Mouse (Mus musculus): ENCODE measurements around the gene Cbx8. TPM values are rescaled to one million over a fixed set of nuclear protein-coding genes. Genes with fewer than 3 reads are reported as not detected.

Cbx8 gene
- total and polyA plus RNA-seq, 2 experiments from 2014 or later = 5.3 to 21.9 TPM

DNA sequence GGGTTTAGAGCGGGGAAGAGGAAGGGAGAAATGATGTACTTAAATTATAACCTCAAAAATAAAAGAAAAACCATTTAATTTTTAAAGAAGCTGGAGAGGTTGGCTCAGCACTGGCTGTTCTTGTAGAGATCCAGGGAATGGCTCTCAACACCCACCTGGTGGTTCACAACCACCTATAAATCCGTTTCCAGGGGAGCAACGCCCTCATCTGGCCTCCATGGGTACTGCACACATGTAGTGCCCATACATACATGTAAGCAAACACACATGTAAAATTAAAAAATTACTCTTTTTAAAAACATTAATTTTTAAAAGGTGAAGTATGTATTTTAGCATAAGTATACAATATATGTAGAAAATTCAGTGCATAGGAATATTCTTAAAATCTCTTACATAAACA, 34.3 kb downstream of the Cbx8 start:
- Histone ChIP-seq H3K4me1 (ENCODE audit: insufficient read depth) (no peaks in the 10 kb centered on the region), H3K9ac (no peak overlapping the region), H3K9me3 (ENCODE audit: low read length) (no peaks in the 10 kb centered on the region), H3K4me3 (ENCODE audit: low read depth, low read length) (no peak overlapping the region), H3K27me3 (ENCODE audit: insufficient read depth, low read length) (no peaks in the 10 kb centered on the region), H3K27ac (ENCODE audit: low read depth, low read length) (no peak overlapping the region), H3K36me3 (ENCODE audit: insufficient read depth) (no peaks in the 10 kb centered on the region), H3K4me2 (ENCODE audit: low read depth) (no peak overlapping the region)
- ATAC-seq = no peak
- DNase-seq = no peak
- TF ChIP-seq CTCF (IDR thresholded peaks at IDR 0.05; ENCODE audit: low read depth) = 0 out of 2 replicates have a peak, but pooled peaks have one; percentile 23
- 78% methylated on average over 3 of the region's 3 CpGs for WGBS

DNA sequence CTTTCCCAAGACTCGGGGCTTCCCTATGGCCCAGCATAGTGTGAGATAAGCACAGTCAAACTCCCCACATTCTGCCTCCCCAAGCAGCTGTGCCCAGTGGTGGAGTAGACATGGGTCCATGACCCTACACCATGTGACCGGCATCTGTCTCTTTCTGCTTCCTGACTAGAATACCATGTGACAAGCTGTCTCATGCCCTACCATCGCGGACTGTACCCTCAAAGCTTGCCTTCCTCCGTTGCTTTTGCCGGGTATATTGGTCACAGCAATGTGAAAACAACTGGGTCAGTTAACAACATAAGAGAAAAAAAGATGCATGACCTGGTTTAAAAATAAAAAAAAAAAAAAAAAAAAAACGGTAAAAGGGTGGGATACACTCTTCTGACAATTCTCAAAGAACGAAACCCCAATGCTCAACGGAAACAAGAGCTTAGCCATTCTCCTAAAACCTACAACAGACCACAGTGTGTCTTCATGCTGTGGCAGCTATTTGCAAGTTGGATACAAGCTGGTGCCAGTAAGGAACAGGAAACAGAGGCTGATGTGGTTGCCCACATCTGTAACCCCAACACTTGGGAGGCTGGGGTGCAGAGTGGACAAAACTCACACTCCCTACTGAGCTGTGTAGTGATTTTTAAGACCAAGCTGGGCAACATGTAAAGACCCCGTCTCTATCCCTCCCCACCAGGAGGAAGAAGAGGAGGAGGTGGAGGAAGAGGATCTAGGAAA, 35.1 kb downstream of the Cbx8 start:
- no peaks in the 10 kb centered on the region for H3K9me3 ChIP-seq (ENCODE audit: low read length)
- no peak for TF ChIP-seq CTCF (IDR thresholded peaks at IDR 0.05; ENCODE audit: low read depth)
- DNase-seq (no peak), ATAC-seq (no peak)
- no peaks in the 10 kb centered on the region for H3K36me3 ChIP-seq (ENCODE audit: insufficient read depth)
- no peaks in the 10 kb centered on the region for H3K4me1 ChIP-seq (ENCODE audit: insufficient read depth)
- no peak overlapping the region for H3K9ac ChIP-seq
- H3K27me3 ChIP-seq (ENCODE audit: insufficient read depth, low read length) = no peaks in the 10 kb centered on the region
- H3K27ac ChIP-seq (ENCODE audit: low read depth, low read length) = no peak overlapping the region
- H3K4me3 ChIP-seq (ENCODE audit: low read depth, low read length) = no peak overlapping the region
- WGBS = 90% methylated on average over 10 of the region's 10 CpGs
- no peak overlapping the region for H3K4me2 ChIP-seq (ENCODE audit: low read depth)

DNA sequence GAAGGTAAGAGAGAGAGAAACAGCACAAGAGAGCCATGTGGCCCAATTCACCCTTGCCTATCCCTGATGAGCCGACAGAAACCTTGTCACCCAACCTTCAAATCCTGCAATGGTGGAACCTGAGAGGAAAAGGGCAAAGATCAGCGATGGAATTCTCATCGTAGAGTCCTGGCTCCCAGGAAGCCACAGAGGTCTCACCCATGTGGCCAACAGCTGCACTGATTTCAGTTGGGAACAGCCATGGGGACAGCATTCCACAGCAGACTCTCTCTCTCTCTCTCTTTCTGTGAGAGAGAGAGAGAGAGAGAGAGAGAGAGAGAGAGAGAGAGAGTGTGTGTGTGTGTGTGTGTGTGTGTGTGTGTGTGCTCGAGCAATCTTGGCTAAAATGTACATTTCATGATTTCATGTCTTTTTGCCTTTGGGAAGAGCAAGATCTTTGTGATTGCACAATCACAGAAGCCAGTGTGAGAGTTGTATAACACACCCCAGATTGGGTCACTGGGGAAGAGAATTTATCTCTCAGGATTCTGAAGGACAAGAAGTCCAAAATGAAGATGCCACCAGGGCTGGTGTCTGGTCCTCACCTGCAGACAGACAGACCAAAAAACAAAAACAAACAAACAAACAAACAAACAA, 39.2 kb downstream of the Cbx8 start:
- no peak for TF ChIP-seq CTCF (IDR thresholded peaks at IDR 0.05; ENCODE audit: low read depth)
- no peak overlapping the region for H3K4me3 ChIP-seq (ENCODE audit: low read depth, low read length)
- H3K27ac ChIP-seq (ENCODE audit: low read depth, low read length) = no peak overlapping the region
- no peak for ATAC-seq
- no peak overlapping the region for H3K4me2 ChIP-seq (ENCODE audit: low read depth)
- no peak for DNase-seq
- WGBS = 78% methylated on average over 4 of the region's 4 CpGs
- no peak overlapping the region for H3K9ac ChIP-seq
- no peaks in the 10 kb centered on the region for H3K27me3 ChIP-seq (ENCODE audit: insufficient read depth, low read length)
- H3K36me3 ChIP-seq (ENCODE audit: insufficient read depth) = no peaks in the 10 kb centered on the region
- H3K9me3 ChIP-seq (ENCODE audit: low read length) = no peaks in the 10 kb centered on the region
- H3K4me1 ChIP-seq (ENCODE audit: insufficient read depth) = no peaks in the 10 kb centered on the region

DNA sequence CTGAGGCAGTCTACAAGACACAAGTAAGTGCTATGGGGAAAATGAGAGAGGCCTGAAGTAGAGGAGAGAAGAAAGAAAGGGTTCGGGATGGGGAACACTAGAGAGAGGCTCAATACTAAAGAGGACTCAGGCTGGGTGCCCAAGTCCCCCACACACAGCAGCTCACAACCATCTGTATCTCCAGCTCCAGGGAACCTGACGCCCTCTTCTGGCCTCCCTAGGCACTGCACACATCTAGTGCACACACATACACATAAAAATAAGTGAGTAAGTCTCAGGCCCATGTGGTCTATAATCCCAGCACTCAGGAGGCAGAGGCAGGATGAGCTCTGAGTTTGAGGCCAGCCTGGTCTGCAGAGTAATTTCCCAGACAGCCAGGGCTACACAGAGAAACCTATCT, 39.9 kb downstream of the Cbx8 start:
- Histone ChIP-seq H3K4me3 (ENCODE audit: low read depth, low read length) (no peak overlapping the region), H3K27me3 (ENCODE audit: insufficient read depth, low read length) (no peaks in the 10 kb centered on the region), H3K27ac (ENCODE audit: low read depth, low read length) (no peak overlapping the region), H3K4me2 (ENCODE audit: low read depth) (no peak overlapping the region), H3K36me3 (ENCODE audit: insufficient read depth) (no peaks in the 10 kb centered on the region), H3K9me3 (ENCODE audit: low read length) (no peaks in the 10 kb centered on the region), H3K9ac (no peak overlapping the region), H3K4me1 (ENCODE audit: insufficient read depth) (no peaks in the 10 kb centered on the region)
- ATAC-seq (no peak), DNase-seq (no peak)
- 74% methylated on average over 2 of the region's 2 CpGs for WGBS
- peak; percentile 18; the same call in 1 of the 2 replicates for TF ChIP-seq CTCF (IDR thresholded peaks at IDR 0.05; ENCODE audit: low read depth)

DNA sequence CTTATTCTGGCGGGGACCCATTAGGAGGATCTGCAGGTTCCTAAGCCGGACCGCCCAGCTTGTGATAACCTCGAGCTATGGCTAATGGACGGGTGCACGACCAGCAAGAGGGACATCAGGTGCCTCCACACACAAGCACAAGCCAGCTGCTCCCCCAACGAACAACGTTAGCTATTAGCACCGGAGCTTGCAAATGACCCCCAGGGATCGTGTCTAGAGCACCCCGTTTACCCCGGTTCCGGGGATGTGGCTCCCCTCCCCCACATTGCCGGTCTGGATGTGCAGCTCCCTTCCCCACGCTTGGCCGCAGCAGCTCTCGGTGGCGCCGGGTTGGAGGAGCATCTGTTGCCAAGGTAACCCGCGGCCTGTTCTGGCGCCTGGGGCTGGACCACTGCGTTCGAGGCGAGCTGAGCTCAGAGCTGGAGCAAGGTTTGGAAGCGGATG, 41.4 kb downstream of the Cbx8 start:
- 3% methylated on average over 26 of the region's 26 CpGs for WGBS
- Histone ChIP-seq H3K9me3 (ENCODE audit: low read length) (no peaks in the 10 kb centered on the region), H3K9ac (peak overlapping the region; percentile 29; the same call in 1 of the 2 replicates), H3K36me3 (ENCODE audit: insufficient read depth) (no peaks in the 10 kb centered on the region), H3K4me3 (ENCODE audit: low read depth, low read length) (peak overlapping the region; percentile 22), H3K4me2 (ENCODE audit: low read depth) (peak overlapping the region; percentile 51), H3K4me1 (ENCODE audit: insufficient read depth) (no peaks in the 10 kb centered on the region), H3K27me3 (ENCODE audit: insufficient read depth, low read length) (no peaks in the 10 kb centered on the region), H3K27ac (ENCODE audit: low read depth, low read length) (peak overlapping the region; percentile 24; the same call in 1 of the 2 replicates)
- TF ChIP-seq CTCF (IDR thresholded peaks at IDR 0.05; ENCODE audit: low read depth) = no peak
- peak; percentile 51 for ATAC-seq
- DNase-seq = peak; percentile 70

DNA sequence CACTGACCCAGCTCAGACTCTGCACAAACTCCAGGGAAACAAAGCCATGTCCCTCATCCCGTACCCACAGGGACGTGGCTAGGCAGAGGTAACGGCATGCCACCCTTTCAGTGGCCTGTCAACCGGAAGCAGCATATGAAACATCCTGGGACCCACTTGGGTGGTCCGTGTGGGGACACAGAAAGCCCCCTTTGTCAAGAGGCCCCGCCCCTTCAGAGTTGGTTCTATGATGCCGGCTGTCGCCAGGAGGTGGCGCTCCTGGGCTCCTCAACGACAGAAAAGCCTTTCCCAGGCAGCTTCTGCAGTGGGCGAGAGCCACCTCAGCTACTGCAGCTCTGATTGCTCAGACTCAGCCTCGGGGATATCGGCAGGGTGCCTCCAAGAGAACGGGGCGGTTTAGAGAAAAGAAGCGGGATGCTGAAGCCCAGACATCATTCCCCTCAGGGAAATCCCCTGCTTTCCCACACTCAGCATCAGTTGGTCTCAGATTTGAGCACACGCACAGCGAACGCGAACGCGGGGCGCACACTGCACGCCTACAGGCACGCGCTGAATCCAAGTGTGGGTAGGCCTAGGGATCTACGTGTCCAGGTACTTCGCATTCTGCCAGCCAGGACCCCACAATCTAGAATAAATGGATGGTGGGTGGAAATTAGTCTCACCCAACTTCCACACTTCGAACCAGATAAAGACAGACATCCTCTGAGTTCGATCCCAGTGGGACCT, 42.1 kb downstream of the Cbx8 start:
- no peaks in the 10 kb centered on the region for H3K9me3 ChIP-seq (ENCODE audit: low read length)
- 3% methylated on average over 30 of the region's 30 CpGs for WGBS
- DNase-seq (peak; percentile 97), ATAC-seq (peak; percentile 92)
- peak overlapping the region; percentile 24; the same call in 1 of the 2 replicates for H3K27ac ChIP-seq (ENCODE audit: low read depth, low read length)
- H3K27me3 ChIP-seq (ENCODE audit: insufficient read depth, low read length) = no peaks in the 10 kb centered on the region
- peak overlapping the region; percentile 51 for H3K4me2 ChIP-seq (ENCODE audit: low read depth)
- H3K36me3 ChIP-seq (ENCODE audit: insufficient read depth) = no peaks in the 10 kb centered on the region
- H3K4me3 ChIP-seq (ENCODE audit: low read depth, low read length) = peak overlapping the region; percentile 22
- H3K4me1 ChIP-seq (ENCODE audit: insufficient read depth) = no peaks in the 10 kb centered on the region
- peak; percentile 94 for TF ChIP-seq CTCF (IDR thresholded peaks at IDR 0.05; ENCODE audit: low read depth)
- peak overlapping the region; percentile 29; the same call in 1 of the 2 replicates for H3K9ac ChIP-seq

Measured in forebrain, postnatal 0 days (tissue).